Comparison of ENCODE assay signal across 8 mouse cellular contexts in genomic region chr2:145786618-145786932, GRCm38 (mm10).
DNase-seq lines count a peak whose midpoint lies in the region; ATAC-seq and TF ChIP-seq lines count a peak whose summit lies in the region.

No protein-coding gene starts in this region.

- in situ Hi-C loops in ES-E14 (cut with MboI; ENCODE audit: low sequenced_read_pairs in 2 of 2, unreplicated experiment in 2 of 2): no loop called here

- peak overlapping the region; percentile 46 to 62 for H3K4me3 ChIP-seq in heart, embryonic 14.5 days (ENCODE audit: control insufficient read depth in 1 of 2, insufficient read depth in 1 of 2, low read depth in 1 of 2, low read length in 2 of 2)
- peak overlapping the region; percentile 38 to 58; a peak in 1 of 4 replicates for H3K4me3 ChIP-seq in ES-E14 (ENCODE audit: insufficient read depth in 1 of 2, low read depth in 1 of 2, low read length in 2 of 2, poor library complexity in 1 of 2, severe bottlenecking in 1 of 2)
- peak overlapping the region; percentile 25 for H3K4me3 ChIP-seq in hindbrain, embryonic 15.5 days
- H3K4me3 ChIP-seq in midbrain, embryonic 11.5 days (ENCODE audit: low read depth, low read length): peak overlapping the region; percentile 29

- peak overlapping the region; percentile 65 for H3K4me2 ChIP-seq in heart, embryonic 14.5 days (ENCODE audit: low read length)
- peak overlapping the region; percentile 55 for H3K4me2 ChIP-seq in hindbrain, embryonic 15.5 days
- peak overlapping the region; percentile 64 for H3K4me2 ChIP-seq in midbrain, embryonic 11.5 days

- DNase-seq in heart, adult 18-20 months: no peak
- DNase-seq in ES-E14 (ENCODE audit: low read depth, low spot score): no peak
- no peak for DNase-seq in midbrain, embryonic 11.5 days (ENCODE audit: low spot score, missing footprints)
- DNase-seq in urinary bladder, adult 18-20 months (ENCODE audit: low spot score in 2 of 2): no peak
- DNase-seq in cerebellum, postnatal 10 days: no peak

- no peaks in the 10 kb centered on the region for H3K36me3 ChIP-seq in heart, embryonic 14.5 days (ENCODE audit: control insufficient read depth, insufficient read depth, low read length)
- H3K36me3 ChIP-seq in ES-E14 (ENCODE audit: control insufficient read depth, insufficient read depth, low read length, poor library complexity, severe bottlenecking): no peaks in the 10 kb centered on the region
- H3K36me3 ChIP-seq in hindbrain, embryonic 15.5 days: no peaks in the 10 kb centered on the region
- H3K36me3 ChIP-seq in midbrain, embryonic 11.5 days (ENCODE audit: control insufficient read depth, insufficient read depth, low read length): no peaks in the 10 kb centered on the region

- 9% methylated on average over 3 of the region's 3 CpGs for whole genome bisulfite sequencing in heart, embryonic 14.5 days
- WGBS in hindbrain, embryonic 15.5 days: 8% methylated on average over 3 of the region's 3 CpGs
- WGBS in midbrain, embryonic 11.5 days: 9% methylated on average over 3 of the region's 3 CpGs

- H3K27ac ChIP-seq in heart, embryonic 14.5 days (replicated peaks in 1 of 2; ENCODE audit: control insufficient read depth in 1 of 2, insufficient read depth in 1 of 2, low read depth in 2 of 2, low read length in 2 of 2): peak overlapping the region; percentile 82 to 90
- H3K27ac ChIP-seq in ES-E14 (ENCODE audit: insufficient read depth, low read depth, low read length, poor library complexity, severe bottlenecking): peak overlapping the region; percentile 73
- peak overlapping the region; percentile 27; the same call in 1 of the 2 replicates for H3K27ac ChIP-seq in hindbrain, embryonic 15.5 days (replicated peaks)
- 0 out of 2 replicates have a peak overlapping the region, but pooled peaks have one; percentile 8 for H3K27ac ChIP-seq in midbrain, embryonic 11.5 days (ENCODE audit: low read depth, low read length)

- H3K4me1 ChIP-seq in heart, embryonic 14.5 days (ENCODE audit: control insufficient read depth in 2 of 2, insufficient read depth in 2 of 2, low read length in 2 of 2): peaks cover 26 to 36% of the 10 kb centered on the region in 2 experiments
- H3K4me1 ChIP-seq in ES-E14 (ENCODE audit: control insufficient read depth in 2 of 2, insufficient read depth in 2 of 2, low read length in 2 of 2, poor library complexity in 1 of 2): peaks cover 4 to 10% of the 10 kb centered on the region in 2 experiments; a peak in 2 of 4 replicates
- H3K4me1 ChIP-seq in hindbrain, embryonic 15.5 days (replicated peaks): peaks cover 28% of the 10 kb centered on the region
- peaks cover 13% of the 10 kb centered on the region for H3K4me1 ChIP-seq in midbrain, embryonic 11.5 days (ENCODE audit: control insufficient read depth, insufficient read depth, low read length)

- H3K9ac ChIP-seq in heart, embryonic 14.5 days (ENCODE audit: low read length): peak overlapping the region; percentile 76
- peak overlapping the region; percentile 51; the same call in 1 of the 2 replicates for H3K9ac ChIP-seq in ES-E14 (ENCODE audit: insufficient read depth, low read depth, low read length, poor library complexity, severe bottlenecking)
- H3K9ac ChIP-seq in hindbrain, embryonic 15.5 days: peak overlapping the region; percentile 30; the same call in 1 of the 2 replicates
- peak overlapping the region; percentile 59 for H3K9ac ChIP-seq in midbrain, embryonic 11.5 days (ENCODE audit: low read length)

- H3K9me3 ChIP-seq in heart, embryonic 14.5 days (ENCODE audit: control insufficient read depth, low read length): no peaks in the 10 kb centered on the region
- no peaks in the 10 kb centered on the region for H3K9me3 ChIP-seq in ES-E14 (ENCODE audit: control insufficient read depth, insufficient read depth, low read depth, low read length)
- H3K9me3 ChIP-seq in hindbrain, embryonic 15.5 days: no peaks in the 10 kb centered on the region
- no peaks in the 10 kb centered on the region for H3K9me3 ChIP-seq in midbrain, embryonic 11.5 days (ENCODE audit: control insufficient read depth, low read length)

- H3K27me3 ChIP-seq in heart, embryonic 14.5 days (ENCODE audit: control insufficient read depth, insufficient read depth, low read length): no peaks in the 10 kb centered on the region
- H3K27me3 ChIP-seq in hindbrain, embryonic 15.5 days: no peaks in the 10 kb centered on the region
- H3K27me3 ChIP-seq in midbrain, embryonic 11.5 days (ENCODE audit: control insufficient read depth, insufficient read depth, low read length): no peaks in the 10 kb centered on the region

- ATAC-seq in heart, embryonic 14.5 days (ENCODE audit: insufficient number of reproducible peaks, insufficient read depth, low FRiP score, low read depth): no peak
- ATAC-seq in hindbrain, embryonic 15.5 days (ENCODE audit: low FRiP score, low read depth): no peak; the same call in 1 of the 2 replicates
- ATAC-seq in midbrain, embryonic 11.5 days (ENCODE audit: low FRiP score): no peak
- ATAC-seq in erythroblast, adult 5-6 weeks (replicated peaks; ENCODE audit: low FRiP score, poor library complexity, severe bottlenecking): no peak

TF ChIP-seq in ES-E14, 5 proteins besides CTCF, POLR2A, EP300 and RAD21:
- TF ChIP-seq ZNF384 (IDR thresholded peaks at IDR 0.05; ENCODE audit: low read depth, low read length) (no peak), HCFC1 (IDR thresholded peaks at IDR 0.05; ENCODE audit: borderline replicate concordance, insufficient read depth, low read length) (no peak), CHD2 (IDR thresholded peaks at IDR 0.05; ENCODE audit: low read depth, low read length) (no peak), ZC3H11A (IDR thresholded peaks at IDR 0.05; ENCODE audit: borderline replicate concordance, low read depth, low read length) (no peak)

Comparison
In these comparisons a context has a peak if more than half of its experiments do, and no peak if none do; other contexts are left out.
1. H3K27ac ChIP-seq: peak in every context shown above with its lines; median percentile 86 in heart, embryonic 14.5 days; 73 in ES-E14; 27 in hindbrain, embryonic 15.5 days; 8 in midbrain, embryonic 11.5 days.